Mouse (Mus musculus) intestine, embryonic 15.5 days (tissue): ENCODE measurements around the gene Immp2l. TPM values are rescaled to one million over a fixed set of nuclear protein-coding genes. Genes with fewer than 3 reads are reported as not detected.
A peak's percentile ranks its signal among the peaks of the same experiment; 100 is the strongest.

Source experiments
- ATAC-seq: fragments of 200-750 bp; cut with Nextera tagmentation; 2 replicates; pipeline ENCODE4 v1.8.0; 2017; ENCODE audit warnings: moderate TSS enrichment, moderate library complexity
- H3K27ac ChIP-seq: fragments of 300-500 bp; sonication (generic); 2 replicates; pipeline ENCODE4 v1.5.1; 2015; ENCODE audit warnings: mild to moderate bottlenecking, inconsistent platforms
- H3K27me3 ChIP-seq: fragments of 300-500 bp; sonication (generic); replicated peaks from 2 replicates; pipeline ENCODE4 v1.6.1; 2015; ENCODE audit warnings: inconsistent platforms
- H3K36me3 ChIP-seq: fragments of 300-500 bp; sonication (generic); 2 replicates; pipeline ENCODE4 v1.6.1; 2015; ENCODE audit warnings: inconsistent platforms
- H3K4me1 ChIP-seq: fragments of 300-500 bp; sonication (generic); replicated peaks from 2 replicates; pipeline ENCODE4 v1.6.1; 2015; ENCODE audit warnings: inconsistent platforms
- H3K4me2 ChIP-seq: fragments of 300-500 bp; sonication (generic); replicated peaks from 2 replicates; pipeline ENCODE4 v1.6.1; 2015; ENCODE audit warnings: mild to moderate bottlenecking, inconsistent platforms
- H3K4me3 ChIP-seq: fragments of 300-500 bp; sonication (generic); replicated peaks from 2 replicates; pipeline ENCODE4 v1.5.1; 2015; ENCODE audit warnings: inconsistent platforms
- H3K9ac ChIP-seq: fragments of 300-500 bp; sonication (generic); 2 replicates; pipeline ENCODE4 v1.6.1; 2015; ENCODE audit warnings: inconsistent platforms
- H3K9me3 ChIP-seq: fragments of 300-500 bp; sonication (generic); 2 replicates; pipeline ENCODE4 v1.6.1; 2016; ENCODE audit warnings: inconsistent platforms
- WGBS: fragments of 180-500 bp; shearing (Covaris S2); methylation state at CpG from one replicate; pipeline ENCODE4 v1.1.7; 2015; 5-methylcytosine and 5-hydroxymethylcytosine counted together
- polyA plus RNA-seq: library from polyadenylated mRNA; unstranded; fragments of >200 nt; fragmentation: Nextera tagmentation; extraction: Ambion mirVana; gene quantifications from 2 replicates; pipeline ENCODE4 v1.2.1, GENCODE M21; 2015

The Immp2l gene
- polyA plus RNA-seq, 1 experiment from 2014 or later: 27.7 TPM

- WGBS: 82% methylated on average over 6 of the region's 6 CpGs
- Histone ChIP-seq H3K36me3 (no peaks in the 10 kb centered on the region), H3K9me3 (no peaks in the 10 kb centered on the region), H3K27me3 (no peaks in the 10 kb centered on the region), H3K4me1 (no peaks in the 10 kb centered on the region), H3K4me3 (no peak overlapping the region), H3K9ac (no peak overlapping the region), H3K4me2 (no peak overlapping the region), H3K27ac (no peak overlapping the region)
- ATAC-seq: no peak
Observed at GRCm38 (mm10) chr12:41621341-41621740, 597.5 kb downstream of the Immp2l start.

- H3K9me3 ChIP-seq: no peaks in the 10 kb centered on the region
- ATAC-seq: no peak
- no peak overlapping the region for H3K27ac ChIP-seq
- no peak overlapping the region for H3K4me2 ChIP-seq
- H3K9ac ChIP-seq: no peak overlapping the region
- no peaks in the 10 kb centered on the region for H3K36me3 ChIP-seq
- no peaks in the 10 kb centered on the region for H3K27me3 ChIP-seq
- H3K4me1 ChIP-seq: no peaks in the 10 kb centered on the region
- no peak overlapping the region for H3K4me3 ChIP-seq
- WGBS: 86% methylated on average over 4 of the region's 4 CpGs
Observed at GRCm38 (mm10) chr12:41643262-41643661, 619.4 kb downstream of the Immp2l start.

- H3K4me1 ChIP-seq: no peaks in the 10 kb centered on the region
- 65% methylated on average over 4 of the region's 4 CpGs for WGBS
- H3K27ac ChIP-seq: no peak overlapping the region
- H3K27me3 ChIP-seq: no peaks in the 10 kb centered on the region
- H3K36me3 ChIP-seq: no peaks in the 10 kb centered on the region
- no peaks in the 10 kb centered on the region for H3K9me3 ChIP-seq
- no peak overlapping the region for H3K9ac ChIP-seq
- no peak for ATAC-seq
- H3K4me2 ChIP-seq: no peak overlapping the region
- no peak overlapping the region for H3K4me3 ChIP-seq
Observed at GRCm38 (mm10) chr12:41644802-41645551, 621.1 kb downstream of the Immp2l start.

GRCm38 (mm10) chr12:41646956-41647575 lies 623.2 kb downstream of the Immp2l start:
- H3K4me3 ChIP-seq: no peak overlapping the region
- H3K36me3 ChIP-seq: no peaks in the 10 kb centered on the region
- peak; percentile 45; the same call in 1 of the 2 replicates for ATAC-seq
- H3K9ac ChIP-seq: no peak overlapping the region
- no peaks in the 10 kb centered on the region for H3K4me1 ChIP-seq
- no peak overlapping the region for H3K4me2 ChIP-seq
- WGBS: 17% methylated on average over 5 of the region's 5 CpGs
- no peaks in the 10 kb centered on the region for H3K9me3 ChIP-seq
- H3K27ac ChIP-seq: no peak overlapping the region
- H3K27me3 ChIP-seq: no peaks in the 10 kb centered on the region

GRCm38 (mm10) chr12:41647675-41648074 lies 623.8 kb downstream of the Immp2l start:
- Histone ChIP-seq H3K27me3 (no peaks in the 10 kb centered on the region), H3K9ac (no peak overlapping the region), H3K36me3 (no peaks in the 10 kb centered on the region), H3K4me2 (no peak overlapping the region), H3K4me3 (no peak overlapping the region), H3K4me1 (no peaks in the 10 kb centered on the region), H3K27ac (no peak overlapping the region), H3K9me3 (no peaks in the 10 kb centered on the region)
- no peak for ATAC-seq
- 85% methylated on average over 2 of the region's 2 CpGs for WGBS

GRCm38 (mm10) chr12:41649826-41650541 lies 626.1 kb downstream of the Immp2l start:
- Histone ChIP-seq H3K9me3 (no peaks in the 10 kb centered on the region), H3K36me3 (no peaks in the 10 kb centered on the region), H3K27me3 (no peaks in the 10 kb centered on the region), H3K27ac (no peak overlapping the region), H3K4me1 (no peaks in the 10 kb centered on the region), H3K4me2 (no peak overlapping the region), H3K4me3 (no peak overlapping the region), H3K9ac (no peak overlapping the region)
- no peak for ATAC-seq
- 78% methylated on average over 8 of the region's 8 CpGs for WGBS

- ATAC-seq: no peak
- no peaks in the 10 kb centered on the region for H3K27me3 ChIP-seq
- no peaks in the 10 kb centered on the region for H3K9me3 ChIP-seq
- WGBS: 79% methylated on average over 3 of the region's 3 CpGs
- no peak overlapping the region for H3K4me2 ChIP-seq
- no peak overlapping the region for H3K27ac ChIP-seq
- H3K36me3 ChIP-seq: no peaks in the 10 kb centered on the region
- H3K4me3 ChIP-seq: no peak overlapping the region
- no peaks in the 10 kb centered on the region for H3K4me1 ChIP-seq
- no peak overlapping the region for H3K9ac ChIP-seq
Observed at GRCm38 (mm10) chr12:41668280-41668679, 644.4 kb downstream of the Immp2l start.

- H3K4me1 ChIP-seq: no peaks in the 10 kb centered on the region
- ATAC-seq: no peak
- no peak overlapping the region for H3K27ac ChIP-seq
- no peaks in the 10 kb centered on the region for H3K9me3 ChIP-seq
- H3K4me2 ChIP-seq: no peak overlapping the region
- H3K36me3 ChIP-seq: no peaks in the 10 kb centered on the region
- H3K27me3 ChIP-seq: no peaks in the 10 kb centered on the region
- 82% methylated on average over 1 of the region's 1 CpGs for WGBS
- no peak overlapping the region for H3K4me3 ChIP-seq
- no peak overlapping the region for H3K9ac ChIP-seq
Observed at GRCm38 (mm10) chr12:41669481-41669880, 645.6 kb downstream of the Immp2l start.

- H3K27ac ChIP-seq: no peak overlapping the region
- no peak overlapping the region for H3K9ac ChIP-seq
- no peak for ATAC-seq
- H3K9me3 ChIP-seq: no peaks in the 10 kb centered on the region
- no peak overlapping the region for H3K4me3 ChIP-seq
- no peaks in the 10 kb centered on the region for H3K36me3 ChIP-seq
- no peak overlapping the region for H3K4me2 ChIP-seq
- 42% methylated on average over 2 of the region's 2 CpGs for WGBS
- H3K4me1 ChIP-seq: no peaks in the 10 kb centered on the region
- H3K27me3 ChIP-seq: no peaks in the 10 kb centered on the region
Observed at GRCm38 (mm10) chr12:41674861-41675260, 651.0 kb downstream of the Immp2l start.

GRCm38 (mm10) chr12:41680141-41680540 lies 656.3 kb downstream of the Immp2l start:
- Histone ChIP-seq H3K4me1 (no peaks in the 10 kb centered on the region), H3K36me3 (no peaks in the 10 kb centered on the region), H3K9ac (no peak overlapping the region), H3K27ac (no peak overlapping the region), H3K9me3 (no peaks in the 10 kb centered on the region), H3K27me3 (no peaks in the 10 kb centered on the region), H3K4me2 (no peak overlapping the region), H3K4me3 (no peak overlapping the region)
- no peak for ATAC-seq
- WGBS: 88% methylated on average over 1 of the region's 1 CpGs

- Histone ChIP-seq H3K9ac (no peak overlapping the region), H3K9me3 (no peaks in the 10 kb centered on the region), H3K36me3 (no peaks in the 10 kb centered on the region), H3K4me2 (no peak overlapping the region), H3K27me3 (no peaks in the 10 kb centered on the region), H3K27ac (no peak overlapping the region), H3K4me1 (no peaks in the 10 kb centered on the region), H3K4me3 (no peak overlapping the region)
- ATAC-seq: no peak
- 65% methylated on average over 1 of the region's 1 CpGs for WGBS
Observed at GRCm38 (mm10) chr12:41682141-41682540, 658.3 kb downstream of the Immp2l start.

GRCm38 (mm10) chr12:41689809-41690208 lies 665.9 kb downstream of the Immp2l start:
- H3K27ac ChIP-seq: no peak overlapping the region
- no peaks in the 10 kb centered on the region for H3K36me3 ChIP-seq
- WGBS: 91% methylated on average over 3 of the region's 3 CpGs
- H3K4me1 ChIP-seq: no peaks in the 10 kb centered on the region
- no peak for ATAC-seq
- no peaks in the 10 kb centered on the region for H3K9me3 ChIP-seq
- no peak overlapping the region for H3K9ac ChIP-seq
- no peaks in the 10 kb centered on the region for H3K27me3 ChIP-seq
- no peak overlapping the region for H3K4me3 ChIP-seq
- H3K4me2 ChIP-seq: no peak overlapping the region
